Mouse (Mus musculus): ENCODE measurements around the gene Wnt9b. TPM values are rescaled to one million over a fixed set of nuclear protein-coding genes. Genes with fewer than 3 reads are reported as not detected.

Gene Wnt9b
- polyA plus RNA-seq, 1 experiment: 0.10 TPM

DNA sequence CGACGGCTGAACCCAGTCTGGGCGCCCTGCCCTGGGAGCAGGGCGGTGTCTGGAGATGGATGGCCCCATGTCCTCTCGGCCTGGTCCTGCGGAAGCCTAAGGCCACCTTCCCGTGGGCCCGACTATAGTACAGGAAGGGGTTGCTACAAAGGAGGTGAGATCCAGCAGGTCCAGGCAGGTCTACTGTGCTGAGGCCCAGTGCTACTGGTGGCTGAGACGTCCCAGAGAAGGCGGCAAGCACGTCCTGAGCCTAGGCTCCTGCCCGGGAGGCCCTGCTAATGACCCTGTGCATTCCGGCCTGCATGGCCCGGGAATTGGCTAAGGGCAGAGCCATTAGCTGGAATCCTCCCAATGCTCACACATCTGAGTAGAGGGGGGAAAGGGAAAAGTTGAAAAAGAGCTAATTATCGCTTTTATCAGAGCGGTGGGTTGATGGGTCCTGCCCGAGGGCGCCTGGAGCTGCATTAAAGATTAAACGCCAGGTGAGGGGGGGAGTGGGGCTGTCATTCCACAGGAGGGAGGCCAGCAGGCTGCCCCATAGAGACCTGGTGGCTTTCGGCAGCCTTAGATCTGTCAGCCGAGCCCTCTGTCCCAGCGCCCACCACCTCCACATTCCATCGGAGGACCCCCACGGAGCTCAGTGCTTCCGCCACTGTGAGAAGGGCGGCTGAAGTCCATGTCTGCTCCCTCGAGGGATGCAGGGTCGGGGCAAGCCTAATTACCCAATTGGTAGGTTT is 37.6 kb downstream of the Wnt9b start:
- Histone ChIP-seq H3K27ac (ENCODE audit: insufficient read depth, low read length) (no peak overlapping the region), H3K4me1 (ENCODE audit: control insufficient read depth, insufficient read depth, low read length) (no peaks in the 10 kb centered on the region), H3K4me3 (ENCODE audit: insufficient read depth, low read length) (no peak overlapping the region)
- TF ChIP-seq CTCF (IDR thresholded peaks at IDR 0.05; ENCODE audit: extremely low read depth, insufficient read depth, low read length) (no peak), POLR2A (IDR thresholded peaks at IDR 0.05; ENCODE audit: extremely low read depth, insufficient read depth, low read length) (no peak)

DNA sequence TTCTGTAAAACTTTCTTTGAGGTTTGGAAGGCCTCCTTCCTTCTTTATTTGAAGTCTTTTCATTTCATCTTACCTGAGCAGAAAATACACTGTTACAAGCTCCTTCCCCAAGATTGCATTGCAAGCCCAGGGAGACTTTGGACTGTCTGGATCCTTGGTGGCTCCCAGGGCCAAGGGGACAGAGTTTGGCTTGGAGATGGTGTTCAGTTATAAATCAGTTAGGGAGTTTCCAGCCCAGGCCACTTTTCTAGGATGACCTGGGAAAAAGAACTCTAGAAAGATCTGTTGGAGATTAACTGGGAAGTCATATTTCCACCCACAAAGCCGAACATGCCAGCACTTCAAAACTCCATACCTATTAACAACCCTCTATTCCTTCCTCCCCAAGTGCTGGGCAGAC is 39.6 kb downstream of the Wnt9b start:
- H3K4me1 ChIP-seq (ENCODE audit: control insufficient read depth, insufficient read depth, low read length): no peaks in the 10 kb centered on the region
- no peak overlapping the region for H3K4me3 ChIP-seq (ENCODE audit: insufficient read depth, low read length)
- TF ChIP-seq POLR2A (IDR thresholded peaks at IDR 0.05; ENCODE audit: extremely low read depth, insufficient read depth, low read length) (no peak), CTCF (IDR thresholded peaks at IDR 0.05; ENCODE audit: extremely low read depth, insufficient read depth, low read length) (no peak)
- no peak overlapping the region for H3K27ac ChIP-seq (ENCODE audit: insufficient read depth, low read length)

DNA sequence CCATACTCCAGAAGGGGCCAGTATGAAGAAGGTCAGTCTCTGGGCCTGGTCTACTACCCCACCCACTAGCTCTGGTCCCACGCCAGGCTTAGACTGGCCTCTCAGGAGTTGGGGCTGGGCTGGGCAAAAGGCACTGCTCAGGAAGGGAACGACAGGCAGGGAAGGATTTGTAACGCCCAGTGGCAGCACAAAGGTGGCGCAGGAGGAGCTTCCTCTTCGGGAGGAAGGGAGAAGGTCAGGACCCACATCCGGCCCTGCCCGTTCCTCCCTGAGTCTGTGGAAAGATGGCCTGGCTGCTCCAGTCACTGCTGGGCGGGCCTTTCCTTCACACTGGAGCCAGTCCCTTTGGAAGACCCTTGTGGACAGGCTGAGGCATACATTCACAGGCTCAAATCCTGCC is 42.6 kb downstream of the Wnt9b start:
- Histone ChIP-seq H3K4me1 (ENCODE audit: control insufficient read depth, insufficient read depth, low read length) (no peaks in the 10 kb centered on the region), H3K4me3 (ENCODE audit: insufficient read depth, low read length) (no peak overlapping the region), H3K27ac (ENCODE audit: insufficient read depth, low read length) (no peak overlapping the region)
- TF ChIP-seq CTCF (IDR thresholded peaks at IDR 0.05; ENCODE audit: extremely low read depth, insufficient read depth, low read length) (no peak), POLR2A (IDR thresholded peaks at IDR 0.05; ENCODE audit: extremely low read depth, insufficient read depth, low read length) (no peak)

DNA sequence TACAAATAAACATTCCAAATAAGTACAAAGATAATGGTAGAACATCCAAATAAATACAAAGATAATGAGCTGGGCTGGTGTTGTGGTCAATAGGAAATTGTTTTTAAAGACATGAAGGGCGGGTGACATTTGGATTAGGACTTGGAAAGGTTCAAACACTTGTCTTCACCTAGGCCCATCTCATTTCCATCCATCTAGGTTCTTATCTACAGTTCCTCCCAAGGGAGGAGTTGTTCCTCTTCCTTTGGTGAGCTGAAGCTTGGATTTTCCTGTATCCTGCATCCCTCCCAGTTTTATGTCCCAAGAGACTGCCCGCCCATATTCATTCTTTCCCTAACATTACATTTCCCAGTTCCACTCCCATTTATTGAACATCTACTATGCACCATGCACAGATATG is 51.4 kb downstream of the Wnt9b start:
- 0 out of 2 replicates have a peak, but pooled peaks cover 2% of the 10 kb centered on the region for H3K4me1 ChIP-seq (ENCODE audit: control insufficient read depth, insufficient read depth, low read length)
- peak overlapping the region; percentile 99; the same call in 1 of the 2 replicates for H3K27ac ChIP-seq (ENCODE audit: insufficient read depth, low read length)
- peak overlapping the region; percentile 85; the same call in 1 of the 2 replicates for H3K4me3 ChIP-seq (ENCODE audit: insufficient read depth, low read length)
- TF ChIP-seq CTCF (IDR thresholded peaks at IDR 0.05; ENCODE audit: extremely low read depth, insufficient read depth, low read length) (no peak), POLR2A (IDR thresholded peaks at IDR 0.05; ENCODE audit: extremely low read depth, insufficient read depth, low read length) (no peak)

DNA sequence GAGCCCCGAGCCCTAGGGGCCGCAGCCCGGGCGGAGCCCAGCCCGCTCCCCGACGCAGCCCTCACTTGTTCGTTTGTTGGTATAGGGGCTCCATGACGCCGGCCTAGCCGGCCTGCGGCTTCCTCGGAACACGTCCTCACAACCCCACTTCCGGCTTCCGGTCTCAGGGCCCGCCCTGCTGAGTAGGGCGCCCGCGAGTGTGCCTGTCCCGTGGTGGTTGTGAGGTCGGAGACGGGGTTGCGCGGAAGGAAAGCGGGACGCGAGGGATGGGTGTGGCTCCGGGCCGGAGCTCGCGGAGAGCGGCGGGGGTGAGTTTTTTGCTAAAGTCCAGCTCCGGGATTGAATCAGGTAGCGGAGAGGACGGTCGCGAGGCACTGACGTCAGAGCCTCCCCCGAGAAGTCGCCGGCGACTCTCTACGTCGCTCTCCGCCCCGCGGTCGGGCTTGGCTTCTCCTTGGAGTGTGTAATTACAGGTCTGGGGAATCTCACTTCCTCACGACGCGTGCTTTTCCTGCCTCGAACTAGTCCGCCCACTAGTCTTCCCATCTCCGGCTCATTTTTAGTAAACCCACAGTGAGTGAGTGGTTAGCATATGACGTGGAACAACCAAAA is 52.0 kb downstream of the Wnt9b start, which contains the start of gene Gosr2:
Gosr2 (minus strand) TSS at position 334 of the 612 bp plus-strand sequence.
- Histone ChIP-seq H3K4me3 (ENCODE audit: insufficient read depth, low read length) (peak within 1 kb of the TSS; percentile 85), H3K4me1 (ENCODE audit: control insufficient read depth, insufficient read depth, low read length) (0 out of 2 replicates have a peak, but pooled peaks cover 2% of the 10 kb centered on the region), H3K27ac (ENCODE audit: insufficient read depth, low read length) (peak within 1 kb of the TSS; percentile 99)
- peak; percentile 74 for TF ChIP-seq POLR2A (IDR thresholded peaks at IDR 0.05; ENCODE audit: extremely low read depth, insufficient read depth, low read length)
- TF ChIP-seq CTCF (IDR thresholded peaks at IDR 0.05; ENCODE audit: extremely low read depth, insufficient read depth, low read length): no peak

DNA sequence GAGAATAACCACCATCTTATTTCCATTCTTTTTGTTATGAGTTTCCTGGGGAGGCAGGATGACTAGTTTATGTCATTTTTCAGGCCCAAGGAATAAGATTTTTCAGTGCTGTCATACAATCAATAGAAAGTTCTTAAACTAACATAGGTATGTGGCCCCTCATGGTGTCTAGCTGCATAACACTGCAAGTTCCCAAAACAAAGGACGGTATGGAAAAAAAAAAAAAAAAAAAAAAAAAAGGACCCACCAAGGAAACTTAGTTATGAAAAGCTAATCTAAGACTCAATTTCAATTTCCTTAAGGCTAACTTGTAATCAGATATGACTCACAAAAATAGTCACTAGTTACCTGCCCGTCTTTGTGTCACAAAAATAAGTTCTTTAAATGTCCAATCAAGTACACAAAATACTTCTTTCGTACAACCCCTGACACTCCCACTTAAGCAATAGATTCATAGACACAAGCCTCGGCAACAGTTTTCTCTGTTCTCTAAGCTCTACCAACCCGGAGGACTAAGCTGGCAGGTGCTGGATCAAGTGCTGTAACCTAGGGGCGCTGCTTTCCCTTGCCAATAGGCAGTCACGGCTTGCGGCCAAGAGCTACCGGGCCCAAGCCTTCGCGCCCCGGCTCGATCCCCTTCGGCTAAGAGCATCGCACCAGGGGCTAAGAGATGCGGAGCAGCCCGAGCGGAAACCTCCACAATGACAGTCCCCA is 52.6 kb downstream of the Wnt9b start:
- peak overlapping the region; percentile 85 for H3K4me3 ChIP-seq (ENCODE audit: insufficient read depth, low read length)
- TF ChIP-seq CTCF (IDR thresholded peaks at IDR 0.05; ENCODE audit: extremely low read depth, insufficient read depth, low read length) (no peak), POLR2A (IDR thresholded peaks at IDR 0.05; ENCODE audit: extremely low read depth, insufficient read depth, low read length) (no peak)
- H3K27ac ChIP-seq (ENCODE audit: insufficient read depth, low read length): peak overlapping the region; percentile 99
- H3K4me1 ChIP-seq (ENCODE audit: control insufficient read depth, insufficient read depth, low read length): 0 out of 2 replicates have a peak, but pooled peaks cover 2% of the 10 kb centered on the region

DNA sequence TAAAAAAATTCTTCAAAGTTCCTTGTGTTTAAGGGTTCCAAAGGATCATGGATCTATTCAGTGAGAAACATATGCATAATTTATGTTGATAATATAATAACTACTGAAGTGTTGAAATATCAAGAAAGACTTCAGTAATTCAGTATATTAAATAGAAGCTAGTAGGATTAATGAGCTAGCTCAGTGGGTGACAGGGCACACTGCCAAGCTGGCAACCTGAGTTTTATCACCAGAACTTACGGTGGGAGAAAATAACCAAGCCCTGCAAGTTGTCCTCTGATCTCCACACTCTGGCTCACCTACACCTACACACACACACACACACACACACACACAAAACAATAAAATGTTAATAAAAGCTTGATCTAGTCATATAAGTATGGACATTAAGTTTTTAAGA is 56.4 kb downstream of the Wnt9b start:
- Histone ChIP-seq H3K4me1 (ENCODE audit: control insufficient read depth, insufficient read depth, low read length) (peaks cover 7% of the 10 kb centered on the region; the same call in 1 of the 2 replicates), H3K27ac (ENCODE audit: insufficient read depth, low read length) (no peak overlapping the region), H3K4me3 (ENCODE audit: insufficient read depth, low read length) (no peak overlapping the region)
- TF ChIP-seq CTCF (IDR thresholded peaks at IDR 0.05; ENCODE audit: extremely low read depth, insufficient read depth, low read length) (no peak), POLR2A (IDR thresholded peaks at IDR 0.05; ENCODE audit: extremely low read depth, insufficient read depth, low read length) (no peak)

DNA sequence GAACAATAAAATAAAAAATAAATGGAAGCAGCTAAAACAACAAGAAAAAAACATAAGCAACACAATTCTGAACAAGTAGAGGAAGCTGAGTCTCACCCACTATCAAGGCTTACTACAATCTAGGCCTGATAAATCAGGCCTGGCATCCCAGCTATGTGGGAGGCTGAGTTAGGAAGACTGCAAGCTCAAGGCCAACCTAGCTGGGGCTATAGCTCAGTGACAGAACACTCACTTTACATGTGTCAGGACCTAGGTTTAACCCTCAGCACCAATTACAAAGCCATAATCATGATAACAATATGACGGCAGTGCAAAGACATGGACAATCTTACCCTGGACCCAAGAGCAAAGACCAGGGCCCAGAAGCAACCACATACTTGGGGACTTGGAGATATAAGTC is 58.6 kb downstream of the Wnt9b start:
- Histone ChIP-seq H3K4me3 (ENCODE audit: insufficient read depth, low read length) (no peak overlapping the region), H3K27ac (ENCODE audit: insufficient read depth, low read length) (no peak overlapping the region), H3K4me1 (ENCODE audit: control insufficient read depth, insufficient read depth, low read length) (peaks cover 8% of the 10 kb centered on the region)
- TF ChIP-seq CTCF (IDR thresholded peaks at IDR 0.05; ENCODE audit: extremely low read depth, insufficient read depth, low read length) (no peak), POLR2A (IDR thresholded peaks at IDR 0.05; ENCODE audit: extremely low read depth, insufficient read depth, low read length) (no peak)

DNA sequence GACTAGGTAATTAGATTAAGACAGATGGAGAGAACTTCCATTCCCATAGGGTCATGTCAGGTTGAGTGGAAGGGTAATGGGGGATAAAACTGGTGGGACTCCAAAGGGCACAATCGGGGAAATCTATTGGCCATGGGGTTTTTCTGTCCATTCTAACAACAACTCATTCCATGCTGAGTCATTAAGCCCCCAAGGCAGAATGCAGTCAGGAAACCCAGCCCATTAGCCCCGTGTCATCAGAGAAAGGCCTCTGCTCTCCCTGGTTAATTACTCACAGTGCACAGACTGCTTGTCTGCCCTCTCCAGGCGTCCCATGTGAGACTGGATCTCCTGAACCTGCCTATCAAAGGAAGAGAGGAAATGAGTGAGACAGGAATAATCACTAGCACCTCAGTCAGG is 60.6 kb downstream of the Wnt9b start:
- no peak overlapping the region for H3K27ac ChIP-seq (ENCODE audit: insufficient read depth, low read length)
- H3K4me1 ChIP-seq (ENCODE audit: control insufficient read depth, insufficient read depth, low read length): peaks cover 7% of the 10 kb centered on the region
- TF ChIP-seq POLR2A (IDR thresholded peaks at IDR 0.05; ENCODE audit: extremely low read depth, insufficient read depth, low read length) (no peak), CTCF (IDR thresholded peaks at IDR 0.05; ENCODE audit: extremely low read depth, insufficient read depth, low read length) (no peak)
- H3K4me3 ChIP-seq (ENCODE audit: insufficient read depth, low read length): no peak overlapping the region

Data from cortical plate, adult 2 months (tissue).